Mouse (Mus musculus): ENCODE data around the gene Nt5c2. TPM values are rescaled to one million over a fixed set of nuclear protein-coding genes. Genes with fewer than 3 reads are reported as not detected.
A peak's percentile ranks its signal among the peaks of the same experiment; 100 is the strongest.

Gene Nt5c2
- polyA plus RNA-seq, 1 experiment from 2014 or later: 67.1 TPM

- Histone ChIP-seq H3K9me3 (replicated peaks) (no peaks in the 10 kb centered on the region), H3K9ac (no peak overlapping the region), H3K4me2 (no peak overlapping the region), H3K4me3 (no peak overlapping the region), H3K27me3 (replicated peaks) (no peaks in the 10 kb centered on the region), H3K27ac (no peak overlapping the region), H3K4me1 (peaks cover 17% of the 10 kb centered on the region), H3K36me3 (peaks cover 95% of the 10 kb centered on the region)
- no peak for ATAC-seq
- WGBS (ENCODE audit: insufficient replicate concordance): 87% methylated on average over 8 of the region's 8 CpGs
Measured at GRCm38 (mm10) chr19:46889666-46890065, 125.3 kb downstream of the Nt5c2 start.

- H3K36me3 ChIP-seq: peaks cover 100% of the 10 kb centered on the region
- ATAC-seq: peak; percentile 66; the same call in 1 of the 2 replicates
Measured at GRCm38 (mm10) chr19:46887811-46888527, 127.0 kb downstream of the Nt5c2 start.

GRCm38 (mm10) chr19:46886826-46887225 is 128.1 kb downstream of the Nt5c2 start:
- peaks cover 98% of the 10 kb centered on the region for H3K36me3 ChIP-seq
- no peaks in the 10 kb centered on the region for H3K9me3 ChIP-seq (replicated peaks)
- no peak overlapping the region for H3K4me2 ChIP-seq
- no peak for ATAC-seq
- WGBS (ENCODE audit: insufficient replicate concordance): 88% methylated on average over 7 of the region's 7 CpGs
- H3K4me3 ChIP-seq: no peak overlapping the region
- no peak overlapping the region for H3K27ac ChIP-seq
- no peak overlapping the region for H3K9ac ChIP-seq
- peaks cover 17% of the 10 kb centered on the region for H3K4me1 ChIP-seq
- H3K27me3 ChIP-seq (replicated peaks): no peaks in the 10 kb centered on the region

More at GRCm38 (mm10) chr19:46887811-46888527, 127.0 kb downstream of the Nt5c2 start:
- no peak overlapping the region for H3K9ac ChIP-seq
- peak overlapping the region; percentile 61 for H3K27ac ChIP-seq
- no peak overlapping the region for H3K4me3 ChIP-seq
- WGBS (ENCODE audit: insufficient replicate concordance): 24% methylated on average over 14 of the region's 14 CpGs
- H3K4me1 ChIP-seq: peaks cover 17% of the 10 kb centered on the region
- H3K9me3 ChIP-seq (replicated peaks): no peaks in the 10 kb centered on the region
- no peaks in the 10 kb centered on the region for H3K27me3 ChIP-seq (replicated peaks)
- H3K4me2 ChIP-seq: no peak overlapping the region

DNA sequence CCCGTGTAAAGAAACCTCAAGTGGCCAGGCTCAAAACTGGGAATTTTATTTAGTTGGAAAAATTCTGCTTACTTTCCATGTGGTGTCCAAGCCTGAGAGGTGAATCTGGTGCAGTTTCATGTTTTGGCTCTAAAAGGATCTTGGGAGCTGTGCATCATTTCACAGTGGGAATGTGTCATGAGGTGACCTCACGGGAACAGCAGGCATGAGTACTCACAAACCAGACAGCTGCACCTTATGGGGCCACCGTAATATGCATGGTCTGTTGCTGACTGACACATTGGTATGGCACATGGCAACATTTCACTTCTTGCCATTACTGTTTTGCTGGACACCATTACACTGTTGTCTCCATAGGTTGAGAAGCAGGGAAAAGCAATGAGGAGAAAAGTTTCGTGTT is 129.6 kb downstream of the Nt5c2 start:
- Histone ChIP-seq H3K36me3 (peaks cover 89% of the 10 kb centered on the region), H3K27ac (no peak overlapping the region), H3K4me2 (no peak overlapping the region), H3K9me3 (replicated peaks) (no peaks in the 10 kb centered on the region), H3K9ac (no peak overlapping the region), H3K27me3 (replicated peaks) (no peaks in the 10 kb centered on the region), H3K4me3 (no peak overlapping the region), H3K4me1 (peaks cover 17% of the 10 kb centered on the region)
- 81% methylated on average over 4 of the region's 4 CpGs for WGBS (ENCODE audit: insufficient replicate concordance)
- ATAC-seq: no peak

- H3K4me3 ChIP-seq: no peak overlapping the region
- no peaks in the 10 kb centered on the region for H3K9me3 ChIP-seq (replicated peaks)
- H3K4me2 ChIP-seq: no peak overlapping the region
- no peak for ATAC-seq
- H3K27ac ChIP-seq: no peak overlapping the region
- WGBS (ENCODE audit: insufficient replicate concordance): 95% methylated on average over 2 of the region's 2 CpGs
- no peak overlapping the region for H3K9ac ChIP-seq
- H3K4me1 ChIP-seq: 0 out of 2 replicates have a peak, but pooled peaks cover 3% of the 10 kb centered on the region
- H3K36me3 ChIP-seq: peaks cover 37% of the 10 kb centered on the region
- H3K27me3 ChIP-seq (replicated peaks): no peaks in the 10 kb centered on the region
Measured at GRCm38 (mm10) chr19:46879876-46880275, 135.1 kb downstream of the Nt5c2 start.

DNA sequence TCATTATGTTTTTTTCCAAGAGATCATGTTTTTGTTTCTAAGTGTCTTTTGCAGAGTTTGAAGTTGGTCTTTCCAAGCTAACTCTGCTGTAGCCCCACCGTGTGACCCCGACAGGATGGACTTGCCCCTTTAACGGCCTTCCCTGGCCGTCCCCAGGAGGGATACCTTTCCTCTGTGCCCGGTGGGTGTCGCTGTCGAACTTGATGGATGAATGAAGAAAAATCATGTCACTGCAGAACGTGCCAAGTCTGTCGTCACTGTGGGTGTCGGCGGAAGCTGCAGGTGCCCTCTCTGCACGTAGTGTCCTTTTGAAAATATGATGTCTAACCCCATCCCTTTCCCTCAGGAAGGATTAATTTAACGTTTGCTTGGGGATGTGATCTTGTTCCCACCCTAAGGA is 136.6 kb downstream of the Nt5c2 start:
- Histone ChIP-seq H3K27me3 (replicated peaks) (no peaks in the 10 kb centered on the region), H3K9ac (no peak overlapping the region), H3K4me1 (0 out of 2 replicates have a peak, but pooled peaks cover 3% of the 10 kb centered on the region), H3K4me3 (no peak overlapping the region), H3K9me3 (replicated peaks) (no peaks in the 10 kb centered on the region), H3K4me2 (no peak overlapping the region), H3K27ac (no peak overlapping the region), H3K36me3 (peaks cover 22% of the 10 kb centered on the region)
- WGBS (ENCODE audit: insufficient replicate concordance): 53% methylated on average over 13 of the region's 13 CpGs
- ATAC-seq: no peak

DNA sequence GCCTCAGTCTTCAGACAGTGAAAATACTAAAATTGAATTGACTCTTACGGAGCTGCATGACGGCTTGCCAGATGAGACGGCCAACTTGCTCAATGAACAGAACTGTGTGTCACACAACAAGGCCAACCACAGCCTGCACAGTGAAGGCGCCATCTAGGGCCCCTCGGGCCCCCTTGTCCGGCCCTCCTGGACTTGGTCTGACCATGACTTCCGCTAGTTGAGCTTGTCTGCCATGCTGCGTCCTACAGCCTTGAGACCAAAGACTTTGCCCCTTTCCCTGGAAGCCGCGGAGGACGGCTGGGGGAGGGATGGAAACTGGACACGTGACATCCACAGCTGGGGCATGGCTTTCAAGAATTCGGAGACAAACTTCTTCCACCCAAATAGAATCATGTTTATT is 137.1 kb downstream of the Nt5c2 start:
- Histone ChIP-seq H3K4me2 (no peak overlapping the region), H3K27ac (no peak overlapping the region), H3K27me3 (replicated peaks) (no peaks in the 10 kb centered on the region), H3K9ac (no peak overlapping the region), H3K4me3 (no peak overlapping the region), H3K36me3 (peaks cover 17% of the 10 kb centered on the region; the same call in 1 of the 2 replicates), H3K4me1 (0 out of 2 replicates have a peak, but pooled peaks cover 3% of the 10 kb centered on the region), H3K9me3 (replicated peaks) (no peaks in the 10 kb centered on the region)
- WGBS (ENCODE audit: insufficient replicate concordance): 81% methylated on average over 13 of the region's 13 CpGs
- ATAC-seq: no peak

DNA sequence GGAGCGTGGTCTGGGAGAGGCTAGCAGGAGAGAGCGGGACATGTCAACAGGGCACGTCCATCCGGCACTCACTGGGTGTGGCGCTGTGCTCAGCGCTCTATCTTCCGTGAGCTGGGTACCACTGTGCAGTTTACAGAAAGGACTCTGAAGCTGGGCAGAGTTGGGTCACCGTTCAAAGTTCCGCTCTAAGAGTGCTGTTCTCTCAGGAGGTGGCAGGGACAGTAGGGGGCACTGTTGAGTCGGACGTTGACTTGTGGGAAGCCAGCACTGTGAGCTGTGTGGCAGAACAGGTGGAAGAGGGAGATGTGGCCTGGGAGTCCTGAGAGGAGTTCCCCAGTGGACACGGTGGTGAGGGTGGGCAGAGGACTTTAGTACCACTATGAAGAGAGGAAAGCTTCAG is 139.2 kb downstream of the Nt5c2 start:
- Histone ChIP-seq H3K36me3 (0 out of 2 replicates have a peak, but pooled peaks cover 2% of the 10 kb centered on the region), H3K4me2 (no peak overlapping the region), H3K4me1 (0 out of 2 replicates have a peak, but pooled peaks cover 3% of the 10 kb centered on the region), H3K4me3 (no peak overlapping the region), H3K27ac (no peak overlapping the region), H3K9me3 (replicated peaks) (no peaks in the 10 kb centered on the region), H3K27me3 (replicated peaks) (no peaks in the 10 kb centered on the region), H3K9ac (no peak overlapping the region)
- 31% methylated on average over 12 of the region's 12 CpGs for WGBS (ENCODE audit: insufficient replicate concordance)
- peak; percentile 74 for ATAC-seq

DNA sequence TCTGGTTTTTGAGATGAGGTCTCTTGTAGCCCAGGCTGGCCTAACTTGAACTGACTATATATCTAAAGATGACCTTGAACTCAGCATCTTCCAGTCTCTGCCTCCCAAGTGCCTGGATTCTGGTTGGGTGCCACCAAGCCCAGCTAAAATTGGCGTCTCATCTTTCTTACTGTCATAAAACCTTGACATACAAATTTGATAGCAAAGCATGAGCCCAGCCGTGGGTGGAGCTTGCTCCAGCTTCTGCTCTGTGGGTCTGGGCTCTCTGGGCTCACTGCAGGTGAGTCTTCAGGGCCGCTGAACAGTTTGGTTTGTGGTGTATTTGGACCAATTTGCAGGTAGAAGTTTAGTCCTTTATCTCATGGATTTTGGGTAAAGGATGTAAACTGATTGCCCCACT is 141.0 kb downstream of the Nt5c2 start:
- Histone ChIP-seq H3K4me1 (peaks cover 9% of the 10 kb centered on the region), H3K9ac (no peak overlapping the region), H3K4me2 (no peak overlapping the region), H3K9me3 (replicated peaks) (no peaks in the 10 kb centered on the region), H3K36me3 (0 out of 2 replicates have a peak, but pooled peaks cover 2% of the 10 kb centered on the region), H3K27me3 (replicated peaks) (no peaks in the 10 kb centered on the region), H3K4me3 (no peak overlapping the region), H3K27ac (no peak overlapping the region)
- no peak for ATAC-seq
- 64% methylated on average over 3 of the region's 3 CpGs for WGBS (ENCODE audit: insufficient replicate concordance)

DNA sequence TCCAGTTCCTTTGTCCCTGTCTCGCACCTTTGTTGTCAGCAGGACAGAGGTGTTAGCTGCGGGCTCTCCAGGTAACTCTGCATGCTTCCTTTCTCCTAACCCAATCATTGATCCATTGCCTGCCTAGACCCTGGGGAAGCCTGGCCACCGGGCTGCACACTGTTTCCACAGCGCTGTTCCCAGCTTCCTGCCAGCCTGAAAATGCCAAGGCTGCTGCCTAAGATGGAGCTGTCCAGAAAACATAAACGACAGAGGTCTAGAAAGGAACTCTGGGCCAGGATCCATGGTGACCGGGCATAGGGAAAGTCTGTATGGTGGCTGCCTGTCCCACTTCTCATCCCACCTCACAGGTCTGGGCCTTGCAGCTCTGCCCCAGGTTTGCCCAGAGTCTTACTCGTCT is 143.3 kb downstream of the Nt5c2 start:
- 56% methylated on average over 7 of the region's 7 CpGs for WGBS (ENCODE audit: insufficient replicate concordance)
- Histone ChIP-seq H3K4me1 (peaks cover 6% of the 10 kb centered on the region), H3K9me3 (replicated peaks) (no peaks in the 10 kb centered on the region), H3K27me3 (replicated peaks) (0 out of 2 replicates have a peak, but pooled peaks cover 6% of the 10 kb centered on the region), H3K36me3 (no peaks in the 10 kb centered on the region), H3K27ac (no peak overlapping the region), H3K4me2 (no peak overlapping the region), H3K4me3 (no peak overlapping the region), H3K9ac (no peak overlapping the region)
- ATAC-seq: no peak

DNA sequence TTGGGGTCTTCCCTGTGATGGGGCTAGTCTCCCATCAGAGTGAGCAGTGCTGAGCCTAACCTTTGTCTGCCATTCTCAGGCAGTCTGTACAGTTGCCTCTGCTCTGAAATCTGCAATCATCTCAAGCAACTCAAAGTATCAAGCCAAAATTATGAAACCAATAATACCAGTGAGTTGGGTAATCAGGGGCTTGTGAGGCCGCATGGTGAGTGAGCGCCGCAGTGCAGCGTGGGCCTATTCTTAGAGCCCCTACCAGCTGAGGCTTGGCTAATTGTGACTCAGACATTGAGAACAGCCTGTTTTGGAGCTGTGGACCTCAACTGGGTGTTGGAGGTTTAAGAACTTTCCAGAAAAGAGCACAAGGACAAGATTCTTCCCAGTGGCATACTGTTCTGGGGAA is 143.9 kb downstream of the Nt5c2 start:
- WGBS (ENCODE audit: insufficient replicate concordance): 95% methylated on average over 4 of the region's 4 CpGs
- Histone ChIP-seq H3K4me3 (no peak overlapping the region), H3K27me3 (replicated peaks) (0 out of 2 replicates have a peak, but pooled peaks cover 6% of the 10 kb centered on the region), H3K4me1 (peaks cover 7% of the 10 kb centered on the region), H3K4me2 (no peak overlapping the region), H3K9ac (no peak overlapping the region), H3K9me3 (replicated peaks) (no peaks in the 10 kb centered on the region), H3K36me3 (no peaks in the 10 kb centered on the region), H3K27ac (no peak overlapping the region)
- ATAC-seq: no peak

DNA sequence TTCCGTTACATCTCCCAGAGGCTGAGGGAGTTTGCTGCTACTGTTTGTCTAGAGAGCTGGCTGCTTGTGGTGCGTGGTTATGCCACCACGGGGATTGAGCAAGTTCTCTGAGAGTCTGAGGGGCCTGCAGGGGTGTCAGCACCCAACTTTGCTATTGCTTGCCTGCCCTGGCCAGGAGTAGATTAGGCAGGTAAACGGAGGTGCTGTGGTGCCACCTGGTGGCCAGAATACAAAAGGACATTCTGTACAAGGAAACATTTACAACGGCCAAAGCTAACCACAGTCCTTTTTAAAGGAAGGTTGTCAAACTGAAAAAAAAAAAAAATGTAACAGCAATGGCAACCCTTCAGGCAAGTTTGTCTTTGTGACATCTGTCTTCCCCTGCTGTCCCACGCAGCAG is 145.4 kb downstream of the Nt5c2 start:
- Histone ChIP-seq H3K9ac (no peak overlapping the region), H3K36me3 (no peaks in the 10 kb centered on the region), H3K27me3 (replicated peaks) (0 out of 2 replicates have a peak, but pooled peaks cover 6% of the 10 kb centered on the region), H3K9me3 (replicated peaks) (no peaks in the 10 kb centered on the region), H3K4me1 (peaks cover 23% of the 10 kb centered on the region), H3K4me3 (no peak overlapping the region), H3K27ac (no peak overlapping the region), H3K4me2 (no peak overlapping the region)
- 11% methylated on average over 6 of the region's 6 CpGs for WGBS (ENCODE audit: insufficient replicate concordance)
- peak; percentile 53; the same call in 1 of the 2 replicates for ATAC-seq

Measured in liver, embryonic 12.5 days (tissue).